Mouse (Mus musculus): Measurements from ENCODE around the gene Dcxr. TPM values are rescaled to one million over a fixed set of nuclear protein-coding genes. Genes with fewer than 3 reads are reported as not detected.

Gene Dcxr
- polyA plus RNA-seq, 1 experiment from 2014 or later: 56.0 TPM

Other genes starting within 250 kb of the Dcxr start
- 228 and 239 TPM in 2 replicates for gene Mrpl12, start 242.7 kb downstream of the Dcxr start, polyA plus RNA-seq (2015; fragmentation: Nextera tagmentation; extraction: Ambion mirVana)
- 104 and 108 TPM in 2 replicates for gene Slc25a10, start 235.4 kb downstream of the Dcxr start, polyA plus RNA-seq (2015; fragmentation: Nextera tagmentation; extraction: Ambion mirVana)
- 0.76 TPM in 2 replicates for gene Gcgr, start 196.6 kb downstream of the Dcxr start, polyA plus RNA-seq (2015; fragmentation: Nextera tagmentation; extraction: Ambion mirVana)
- gene Mcrip1, start 177.6 kb downstream of the Dcxr start, polyA plus RNA-seq (2015; fragmentation: Nextera tagmentation; extraction: Ambion mirVana): 119 and 129 TPM in 2 replicates
- gene Ppp1r27, start 176.1 kb downstream of the Dcxr start, polyA plus RNA-seq (2015; fragmentation: Nextera tagmentation; extraction: Ambion mirVana): 0.37 TPM in 1 of 2 replicates, not detected in the other
- gene P4hb, start 154.0 kb downstream of the Dcxr start, polyA plus RNA-seq (2015; fragmentation: Nextera tagmentation; extraction: Ambion mirVana): 1,365 and 1,538 TPM in 2 replicates
- 626 and 641 TPM in 2 replicates for gene Arhgdia, start 145.7 kb downstream of the Dcxr start, polyA plus RNA-seq (2015; fragmentation: Nextera tagmentation; extraction: Ambion mirVana)
- 19.6 and 86.6 TPM in 2 replicates for gene Alyref, start 128.9 kb downstream of the Dcxr start, polyA plus RNA-seq (2015; fragmentation: Nextera tagmentation; extraction: Ambion mirVana)
- 164 and 171 TPM in 2 replicates for gene Anapc11, start 128.9 kb downstream of the Dcxr start, polyA plus RNA-seq (2015; fragmentation: Nextera tagmentation; extraction: Ambion mirVana)
- 2.7 and 3.8 TPM in 2 replicates for gene Npb, start 118.8 kb downstream of the Dcxr start, polyA plus RNA-seq (2015; fragmentation: Nextera tagmentation; extraction: Ambion mirVana)
- 393 and 441 TPM in 2 replicates for gene Pcyt2, start 109.3 kb downstream of the Dcxr start, polyA plus RNA-seq (2015; fragmentation: Nextera tagmentation; extraction: Ambion mirVana)
- 47.7 and 52.9 TPM in 2 replicates for gene Sirt7, start 102.0 kb downstream of the Dcxr start, polyA plus RNA-seq (2015; fragmentation: Nextera tagmentation; extraction: Ambion mirVana)
- gene Mafg, start 93.7 kb downstream of the Dcxr start, polyA plus RNA-seq (2015; fragmentation: Nextera tagmentation; extraction: Ambion mirVana): 16.3 and 16.9 TPM in 2 replicates
- 24.8 and 26.6 TPM in 2 replicates for gene Pycr1, start 83.5 kb downstream of the Dcxr start, polyA plus RNA-seq (2015; fragmentation: Nextera tagmentation; extraction: Ambion mirVana)
- 0.26 TPM in 1 of 2 replicates, not detected in the other for gene Myadml2, start 79.1 kb downstream of the Dcxr start, polyA plus RNA-seq (2015; fragmentation: Nextera tagmentation; extraction: Ambion mirVana)
- gene Notum, start 66.1 kb downstream of the Dcxr start, polyA plus RNA-seq (2015; fragmentation: Nextera tagmentation; extraction: Ambion mirVana): 0.54 and 1.0 TPM in 2 replicates
- gene Aspscr1, start 54.3 kb downstream of the Dcxr start, polyA plus RNA-seq (2015; fragmentation: Nextera tagmentation; extraction: Ambion mirVana): 108 and 111 TPM in 2 replicates
- 159 and 174 TPM in 2 replicates for gene Cenpx, start 13.5 kb downstream of the Dcxr start, polyA plus RNA-seq (2015; fragmentation: Nextera tagmentation; extraction: Ambion mirVana)
- 43.0 and 44.4 TPM in 2 replicates for gene Lrrc45, start 13.4 kb downstream of the Dcxr start, polyA plus RNA-seq (2015; fragmentation: Nextera tagmentation; extraction: Ambion mirVana)
- 30.4 and 31.2 TPM in 2 replicates for gene Rac3, start 5.8 kb downstream of the Dcxr start, polyA plus RNA-seq (2015; fragmentation: Nextera tagmentation; extraction: Ambion mirVana)
- gene Cbr2, start 4.8 kb upstream of the Dcxr start, polyA plus RNA-seq (2015; fragmentation: Nextera tagmentation; extraction: Ambion mirVana): 1.7 and 2.3 TPM in 2 replicates
- 5.9 and 7.6 TPM in 2 replicates for gene Hmga1b, start 35.5 kb upstream of the Dcxr start, polyA plus RNA-seq (2015; fragmentation: Nextera tagmentation; extraction: Ambion mirVana)
- 40.6 and 40.7 TPM in 2 replicates for gene Rfng, start 56.9 kb upstream of the Dcxr start, polyA plus RNA-seq (2015; fragmentation: Nextera tagmentation; extraction: Ambion mirVana)
- gene Gps1, start 57.0 kb upstream of the Dcxr start, polyA plus RNA-seq (2015; fragmentation: Nextera tagmentation; extraction: Ambion mirVana): 164 and 179 TPM in 2 replicates
- 78.6 and 82.0 TPM in 2 replicates for gene Dus1l, start 69.1 kb upstream of the Dcxr start, polyA plus RNA-seq (2015; fragmentation: Nextera tagmentation; extraction: Ambion mirVana)
- gene Fasn, start 97.3 kb upstream of the Dcxr start, polyA plus RNA-seq (2015; fragmentation: Nextera tagmentation; extraction: Ambion mirVana): 42.0 and 47.6 TPM in 2 replicates
- gene Ccdc57, start 205.6 kb upstream of the Dcxr start, polyA plus RNA-seq (2015; fragmentation: Nextera tagmentation; extraction: Ambion mirVana): 3.6 and 4.3 TPM in 2 replicates
- gene Slc16a3, start 221.2 kb upstream of the Dcxr start, polyA plus RNA-seq (2015; fragmentation: Nextera tagmentation; extraction: Ambion mirVana): 83.8 and 92.6 TPM in 2 replicates